Mouse (Mus musculus) cerebellum, adult 2 months (tissue): ENCODE results near the gene Klhdc9.

ENCODE experiments used
- CTCF ChIP-seq: fragments of 200-500 bp; IDR thresholded peaks from 2 replicates; pipeline ENCODE4 v1.5.1; 2011; ENCODE audit warnings: low read depth, mild to moderate bottlenecking, control low read depth, low read length, moderate library complexity, borderline replicate concordance; ENCODE audit not compliant: insufficient read depth
- POLR2A ChIP-seq: fragments of 200-500 bp; IDR thresholded peaks from 2 replicates; pipeline ENCODE4 v1.6.1; 2011; ENCODE audit warnings: low read length, control low read depth, borderline replicate concordance; ENCODE audit not compliant: insufficient read depth

- no peak for TF ChIP-seq CTCF
- TF ChIP-seq POLR2A, result no peak
Observed at GRCm38 (mm10) chr1:171372880-171373279, 12.3 kb upstream of the Klhdc9 start.
